Mouse (Mus musculus) gastrocnemius, adult 18-20 months (tissue): ENCODE measurements around the gene Sim2. TPM values are rescaled to one million over a fixed set of nuclear protein-coding genes. Genes with fewer than 3 reads are reported as not detected.

ENCODE experiments used
- DNase-seq: peaks from one replicate; pipeline ENCODE4 v3.0.0; 2021; ENCODE audit warnings: low spot score
- total RNA-seq, 2 experiments: library from RNA; stranded (reverse); gene quantifications; 2 replicates each; pipeline ENCODE4 v1.2.3; 2021

The Sim2 gene
- total RNA-seq, 2 experiments from 2014 or later, result 12.2 to 16.4 TPM

- no peak for DNase-seq
These were observed 6.2 kb upstream of the Sim2 start for GRCm38 (mm10) chr16:94078318-94079074.

- no peak for DNase-seq
These were observed 5.5 kb upstream of the Sim2 start for GRCm38 (mm10) chr16:94079075-94079855.

GRCm38 (mm10) chr16:94079856-94080555, 4.7 kb upstream of the Sim2 start:
- no peak for DNase-seq

GRCm38 (mm10) chr16:94081596-94081995, 3.1 kb upstream of the Sim2 start:
- no peak for DNase-seq

GRCm38 (mm10) chr16:94081996-94082708, 2.6 kb upstream of the Sim2 start:
- DNase-seq, result no peak

GRCm38 (mm10) chr16:94082960-94083847, 1.5 kb upstream of the Sim2 start:
- DNase-seq, result no peak

GRCm38 (mm10) chr16:94083848-94084525, 744 bp upstream of the Sim2 start:
- DNase-seq, result no peak

GRCm38 (mm10) chr16:94085603-94086285, 1.0 kb downstream of the Sim2 start:
- no peak for DNase-seq

GRCm38 (mm10) chr16:94086701-94087569, 2.2 kb downstream of the Sim2 start:
- DNase-seq, result no peak

GRCm38 (mm10) chr16:94087570-94088225, 3.0 kb downstream of the Sim2 start:
- no peak for DNase-seq

GRCm38 (mm10) chr16:94088226-94088748, 3.6 kb downstream of the Sim2 start:
- DNase-seq, result no peak

GRCm38 (mm10) chr16:94088819-94089692, 4.3 kb downstream of the Sim2 start:
- DNase-seq, result no peak

- DNase-seq, result no peak
These were observed 7.9 kb downstream of the Sim2 start for GRCm38 (mm10) chr16:94092511-94093150.

GRCm38 (mm10) chr16:94093151-94093863, 8.6 kb downstream of the Sim2 start:
- no peak for DNase-seq
